Mouse (Mus musculus): ENCODE measurements around the gene Naa38.
A peak's percentile ranks its signal among the peaks of the same experiment; 100 is the strongest.

Gene Naa38

GRCm38 (mm10) chr11:69400083-69400850 lies 5.0 kb downstream of the Naa38 start:
- DNase-seq (ENCODE audit: low spot score in 2 of 2): peak in 1 of 2 experiments; percentile 16

- DNase-seq (ENCODE audit: low spot score in 2 of 2): peak; percentile 87 to 93
Measured at GRCm38 (mm10) chr11:69401210-69401637, 5.9 kb downstream of the Naa38 start.

GRCm38 (mm10) chr11:69401987-69402386 lies 6.7 kb downstream of the Naa38 start:
- no peak for DNase-seq (ENCODE audit: low spot score in 2 of 2)

GRCm38 (mm10) chr11:69403691-69404594 lies 8.7 kb downstream of the Naa38 start:
- no peak for DNase-seq (ENCODE audit: low spot score in 2 of 2)

- no peak for DNase-seq (ENCODE audit: low spot score in 2 of 2)
Measured at GRCm38 (mm10) chr11:69404595-69405396, 9.5 kb downstream of the Naa38 start.

GRCm38 (mm10) chr11:69405397-69406200 lies 10.3 kb downstream of the Naa38 start:
- DNase-seq (ENCODE audit: low spot score in 2 of 2): no peak

- DNase-seq (ENCODE audit: low spot score in 2 of 2): no peak
Measured at GRCm38 (mm10) chr11:69406282-69406681, 11.0 kb downstream of the Naa38 start.

GRCm38 (mm10) chr11:69406867-69407723 lies 11.8 kb downstream of the Naa38 start:
- no peak for DNase-seq (ENCODE audit: low spot score in 2 of 2)

- no peak for DNase-seq (ENCODE audit: low spot score in 2 of 2)
Measured at GRCm38 (mm10) chr11:69407724-69408004, 12.4 kb downstream of the Naa38 start.

- peak; percentile 89 to 91 for DNase-seq (ENCODE audit: low spot score in 2 of 2)
Measured at GRCm38 (mm10) chr11:69408541-69409377, 13.5 kb downstream of the Naa38 start.

GRCm38 (mm10) chr11:69409378-69410044 lies 14.2 kb downstream of the Naa38 start:
- DNase-seq (ENCODE audit: low spot score in 2 of 2): peak in 1 of 2 experiments; percentile 81

- DNase-seq (ENCODE audit: low spot score in 2 of 2): no peak
Measured at GRCm38 (mm10) chr11:69410045-69410309, 14.7 kb downstream of the Naa38 start.

- DNase-seq (ENCODE audit: low spot score in 2 of 2): peak in 1 of 2 experiments; percentile 67
Measured at GRCm38 (mm10) chr11:69410310-69411072, 15.2 kb downstream of the Naa38 start.

GRCm38 (mm10) chr11:69411073-69411535 lies 15.8 kb downstream of the Naa38 start:
- peak in 1 of 2 experiments; percentile 95 for DNase-seq (ENCODE audit: low spot score in 2 of 2)

- DNase-seq (ENCODE audit: low spot score in 2 of 2): peak in 1 of 2 experiments; percentile 70
Measured at GRCm38 (mm10) chr11:69411538-69412203, 16.4 kb downstream of the Naa38 start.

- DNase-seq (ENCODE audit: low spot score in 2 of 2): peak in 1 of 2 experiments; percentile 55
Measured at GRCm38 (mm10) chr11:69412548-69412947, 17.3 kb downstream of the Naa38 start.

Measured in left cerebral cortex, adult 9 months (tissue).